Mouse (Mus musculus) midbrain, embryonic 14.5 days (tissue): Measurements from ENCODE around the gene Hsd3b7. TPM values are rescaled to one million over a fixed set of nuclear protein-coding genes. Genes with fewer than 3 reads are reported as not detected.

Source experiments
- ATAC-seq: fragments of 200-750 bp; cut with Nextera tagmentation; 2 replicates; pipeline ENCODE4 v1.8.0; 2017; ENCODE audit warnings: moderate number of reproducible peaks, moderate library complexity; ENCODE audit not compliant: low FRiP score, low TSS enrichment
- DNase-seq: peaks from one replicate; pipeline ENCODE4 v3.0.0-alpha.2; 2015
- H3K27ac ChIP-seq: fragments of 300-500 bp; sonication (generic); replicated peaks from 2 replicates; pipeline ENCODE4 v1.5.1; 2014; ENCODE audit warnings: mild to moderate bottlenecking, low read depth, low read length, moderate library complexity
- H3K27me3 ChIP-seq: fragments of 300-500 bp; sonication (generic); 2 replicates; pipeline ENCODE4 v1.6.1; 2014; ENCODE audit warnings: low read length, control low read depth, mixed read lengths; ENCODE audit not compliant: control insufficient read depth, insufficient read depth
- H3K36me3 ChIP-seq: fragments of 300-500 bp; sonication (generic); 2 replicates; pipeline ENCODE4 v1.6.1; 2014; ENCODE audit warnings: low read length, control low read depth; ENCODE audit not compliant: control insufficient read depth, insufficient read depth
- H3K4me1 ChIP-seq: fragments of 300-500 bp; sonication (generic); 2 replicates; pipeline ENCODE4 v1.6.1; 2014; ENCODE audit warnings: mild to moderate bottlenecking, antibody characterized with exemption, low read length, control low read depth; ENCODE audit not compliant: control insufficient read depth, insufficient read depth
- H3K4me2 ChIP-seq: fragments of 300-500 bp; sonication (generic); 2 replicates; pipeline ENCODE4 v1.6.1; 2014; ENCODE audit warnings: mild to moderate bottlenecking, low read length, moderate library complexity
- H3K4me3 ChIP-seq: fragments of 300-500 bp; sonication (generic); replicated peaks from 2 replicates; pipeline ENCODE4 v1.5.1; 2014; ENCODE audit warnings: low read depth, low read length
- H3K9ac ChIP-seq: fragments of 300-500 bp; sonication (generic); replicated peaks from 2 replicates; pipeline ENCODE4 v1.6.1; 2014; ENCODE audit warnings: mild to moderate bottlenecking, low read length, moderate library complexity
- H3K9me3 ChIP-seq: fragments of 300-500 bp; sonication (generic); 2 replicates; pipeline ENCODE4 v1.6.1; 2016; ENCODE audit warnings: low read length, control low read depth, mixed read lengths; ENCODE audit not compliant: control insufficient read depth
- WGBS: fragments of 180-500 bp; shearing (Covaris S2); extraction: QIAGEN DNeasy Blood & Tissue Kit; methylation state at CpG from one replicate; pipeline ENCODE4 v1.1.7; 2014; 5-methylcytosine and 5-hydroxymethylcytosine counted together
- polyA plus RNA-seq: library from polyadenylated mRNA; unstranded; fragments of >200 nt; fragmentation: Nextera tagmentation; extraction: Ambion mirVana; gene quantifications from 2 replicates; pipeline ENCODE4 v1.2.1, GENCODE M21; 2014

Hsd3b7 gene
- polyA plus RNA-seq, 1 experiment from 2014 or later = 7.1 TPM

DNA sequence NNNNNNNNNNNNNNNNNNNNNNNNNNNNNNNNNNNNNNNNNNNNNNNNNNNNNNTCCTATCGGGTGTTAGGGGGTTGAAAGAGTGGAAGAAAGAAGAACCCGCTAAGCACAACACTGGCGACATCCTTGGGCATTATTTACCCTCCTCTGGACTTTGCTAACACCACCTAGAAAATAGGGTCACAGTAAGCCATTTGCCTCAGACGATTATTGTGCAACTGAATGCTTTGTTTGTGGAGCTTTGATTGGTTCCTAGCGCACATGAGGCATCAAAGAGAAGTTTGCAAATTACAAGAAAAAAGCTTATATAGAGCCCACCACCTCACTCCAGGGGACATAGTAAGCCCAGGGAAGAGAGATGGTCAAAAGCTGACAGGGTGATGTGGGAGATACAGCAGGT lies 8.4 kb downstream of the Hsd3b7 start:
- Histone ChIP-seq H3K4me1 (no peaks in the 10 kb centered on the region), H3K36me3 (peaks cover 70% of the 10 kb centered on the region), H3K27me3 (no peaks in the 10 kb centered on the region), H3K27ac (no peak overlapping the region), H3K4me3 (no peak overlapping the region), H3K9me3 (no peaks in the 10 kb centered on the region), H3K9ac (no peak overlapping the region), H3K4me2 (no peak overlapping the region)
- ATAC-seq (no peak), DNase-seq (no peak)
- WGBS = 79% methylated on average over 5 of the region's 5 CpGs

GRCm38 (mm10) chr7:127809846-127810245 lies 9.4 kb downstream of the Hsd3b7 start:
- H3K9ac ChIP-seq = no peak overlapping the region
- H3K36me3 ChIP-seq = peaks cover 75% of the 10 kb centered on the region
- H3K4me3 ChIP-seq = no peak overlapping the region
- WGBS = 90% methylated on average over 1 of the region's 1 CpGs
- DNase-seq (no peak), ATAC-seq (no peak)
- no peaks in the 10 kb centered on the region for H3K4me1 ChIP-seq
- no peaks in the 10 kb centered on the region for H3K9me3 ChIP-seq
- H3K27me3 ChIP-seq = no peaks in the 10 kb centered on the region
- no peak overlapping the region for H3K4me2 ChIP-seq
- no peak overlapping the region for H3K27ac ChIP-seq

DNA sequence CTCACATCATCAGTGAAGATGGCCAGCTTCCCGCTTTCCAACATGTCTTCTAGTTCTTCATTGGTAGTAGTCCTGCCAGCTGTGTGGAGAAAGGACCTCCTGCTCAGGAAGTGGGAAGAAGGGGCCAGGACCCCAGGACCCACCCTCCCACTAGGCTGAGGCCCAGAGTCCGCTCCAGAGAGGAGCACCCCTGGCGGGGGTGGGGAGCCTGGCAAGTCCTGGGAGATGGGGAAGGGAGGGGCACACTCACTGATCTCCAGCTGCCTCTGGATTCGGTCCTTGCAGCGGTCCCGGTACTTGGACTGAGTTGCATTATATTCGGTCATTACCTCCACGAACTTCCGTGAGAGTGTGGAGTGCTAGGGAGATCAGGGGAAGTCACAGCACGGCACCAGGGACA lies 10.2 kb downstream of the Hsd3b7 start:
- Histone ChIP-seq H3K4me3 (no peak overlapping the region), H3K4me1 (no peaks in the 10 kb centered on the region), H3K27ac (no peak overlapping the region), H3K4me2 (no peak overlapping the region), H3K36me3 (peaks cover 71% of the 10 kb centered on the region), H3K9ac (no peak overlapping the region), H3K9me3 (no peaks in the 10 kb centered on the region), H3K27me3 (no peaks in the 10 kb centered on the region)
- ATAC-seq = no peak
- whole genome bisulfite sequencing = 84% methylated on average over 10 of the region's 10 CpGs
- no peak for DNase-seq

GRCm38 (mm10) chr7:127811240-127811639 lies 10.8 kb downstream of the Hsd3b7 start:
- Histone ChIP-seq H3K4me1 (no peaks in the 10 kb centered on the region), H3K9ac (no peak overlapping the region), H3K9me3 (no peaks in the 10 kb centered on the region), H3K4me3 (no peak overlapping the region), H3K36me3 (peaks cover 69% of the 10 kb centered on the region), H3K27ac (no peak overlapping the region), H3K27me3 (no peaks in the 10 kb centered on the region), H3K4me2 (no peak overlapping the region)
- WGBS = 86% methylated on average over 4 of the region's 4 CpGs
- ATAC-seq (no peak), DNase-seq (no peak)

GRCm38 (mm10) chr7:127812292-127812691 lies 11.9 kb downstream of the Hsd3b7 start:
- H3K4me2 ChIP-seq = no peak overlapping the region
- no peaks in the 10 kb centered on the region for H3K4me1 ChIP-seq
- WGBS = 83% methylated on average over 3 of the region's 3 CpGs
- no peaks in the 10 kb centered on the region for H3K27me3 ChIP-seq
- H3K9me3 ChIP-seq = no peaks in the 10 kb centered on the region
- no peak overlapping the region for H3K4me3 ChIP-seq
- DNase-seq = no peak
- no peak overlapping the region for H3K27ac ChIP-seq
- peaks cover 62% of the 10 kb centered on the region for H3K36me3 ChIP-seq
- no peak overlapping the region for H3K9ac ChIP-seq
- ATAC-seq = no peak

- Histone ChIP-seq H3K9me3 (no peaks in the 10 kb centered on the region), H3K27ac (no peak overlapping the region), H3K4me1 (no peaks in the 10 kb centered on the region), H3K4me3 (no peak overlapping the region), H3K27me3 (no peaks in the 10 kb centered on the region), H3K4me2 (no peak overlapping the region), H3K9ac (no peak overlapping the region), H3K36me3 (peaks cover 53% of the 10 kb centered on the region)
- DNase-seq (no peak), ATAC-seq (no peak)
- WGBS = 90% methylated on average over 4 of the region's 4 CpGs
Observed at GRCm38 (mm10) chr7:127813821-127814220, 13.4 kb downstream of the Hsd3b7 start.

DNA sequence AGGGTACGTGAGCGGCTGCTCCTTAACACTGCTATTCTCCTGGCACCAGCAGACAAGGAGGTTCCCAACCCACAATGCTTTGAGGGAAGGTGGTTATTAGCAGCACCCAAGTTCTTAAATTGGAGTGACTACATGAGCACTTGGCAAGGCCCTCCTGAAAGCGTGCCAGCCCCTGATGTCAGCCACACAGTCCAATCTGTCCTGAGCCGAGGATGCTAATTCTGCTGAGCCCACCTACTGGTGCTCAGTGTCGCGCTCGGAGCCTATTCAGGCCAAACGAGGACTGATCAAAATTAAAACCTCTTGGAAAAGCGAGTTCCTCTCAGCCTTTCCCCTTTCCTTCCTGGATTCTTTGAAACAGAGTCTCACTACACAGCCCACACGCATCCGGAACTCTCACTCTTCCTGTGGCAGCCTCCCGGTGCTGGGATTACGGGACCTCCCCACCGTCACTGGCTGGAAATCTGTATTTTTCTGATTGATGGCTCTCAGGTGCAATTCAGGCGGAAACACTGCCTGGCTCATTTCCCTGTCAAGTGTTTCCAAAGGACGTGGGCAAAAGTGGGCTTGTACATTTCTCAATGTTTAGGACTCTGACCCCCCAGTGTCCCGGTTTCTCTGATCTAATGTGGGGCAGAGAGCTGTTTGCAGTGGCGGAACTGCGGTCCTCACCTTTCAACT lies 14.0 kb downstream of the Hsd3b7 start:
- H3K9ac ChIP-seq = no peak overlapping the region
- no peak overlapping the region for H3K4me2 ChIP-seq
- DNase-seq (no peak), ATAC-seq (no peak)
- 90% methylated on average over 19 of the region's 19 CpGs for WGBS
- no peak overlapping the region for H3K27ac ChIP-seq
- H3K4me1 ChIP-seq = no peaks in the 10 kb centered on the region
- no peaks in the 10 kb centered on the region for H3K27me3 ChIP-seq
- peaks cover 49% of the 10 kb centered on the region for H3K36me3 ChIP-seq
- H3K4me3 ChIP-seq = no peak overlapping the region
- no peaks in the 10 kb centered on the region for H3K9me3 ChIP-seq

- H3K9ac ChIP-seq = no peak overlapping the region
- no peak overlapping the region for H3K4me3 ChIP-seq
Observed at GRCm38 (mm10) chr7:127815116-127815665, 14.8 kb downstream of the Hsd3b7 start.

More at GRCm38 (mm10) chr7:127815116-127815665, 14.8 kb downstream of the Hsd3b7 start:
- ATAC-seq = no peak
- Histone ChIP-seq H3K36me3 (peaks cover 44% of the 10 kb centered on the region), H3K27ac (no peak overlapping the region), H3K27me3 (no peaks in the 10 kb centered on the region), H3K9me3 (no peaks in the 10 kb centered on the region), H3K4me1 (no peaks in the 10 kb centered on the region), H3K4me2 (no peak overlapping the region)
- 95% methylated on average over 15 of the region's 15 CpGs for WGBS
- no peak for DNase-seq
